17 mouse cellular contexts compared by ENCODE assay signal in genomic region chr1:128281753-128282152, GRCm38 (mm10). TPM values are rescaled to one million over a fixed set of nuclear protein-coding genes. Genes with fewer than 3 reads are reported as not detected.
DNase-seq lines count a peak whose midpoint lies in the region; ATAC-seq and TF ChIP-seq lines count a peak whose summit lies in the region.
"Had no signal": no experiment of that assay in that cellular context is flagged by ENCODE, and none has a peak within 500 bp of the region (broad histone marks: within the 10 kb centered on the region; RNA-seq: fewer than 3 reads in every experiment).

No protein-coding gene starts in this region.

- TF ChIP-seq CTCF in hindbrain, postnatal 0 days (IDR thresholded peaks at IDR 0.05; ENCODE audit: low read depth) = peak; percentile 31
- TF ChIP-seq CTCF in stomach, postnatal 0 days (IDR thresholded peaks at IDR 0.05; ENCODE audit: low read depth) = peak; percentile 32

- no peak overlapping the region for H3K4me2 ChIP-seq in hindbrain, postnatal 0 days (ENCODE audit: low read depth, low read length)
- no peak overlapping the region for H3K4me2 ChIP-seq in hindbrain, embryonic 14.5 days (replicated peaks)
- H3K4me2 ChIP-seq in stomach, postnatal 0 days (replicated peaks; ENCODE audit: low read depth) = no peak overlapping the region
- H3K4me2 ChIP-seq: embryonic facial prominence, embryonic 12.5 days; limb, embryonic 15.5 days; stomach, embryonic 15.5 days had no signal

- no peak for ATAC-seq in hindbrain, postnatal 0 days
- ATAC-seq in hindbrain, embryonic 14.5 days (ENCODE audit: low FRiP score) = no peak
- ATAC-seq in stomach, postnatal 0 days (ENCODE audit: low FRiP score, low TSS enrichment) = no peak
- ATAC-seq: intestine, embryonic 16.5 days had no signal

- no peaks in the 10 kb centered on the region for H3K9me3 ChIP-seq in hindbrain, postnatal 0 days (ENCODE audit: low read length)
- 0 out of 2 replicates have a peak, but pooled peaks cover 4% of the 10 kb centered on the region for H3K9me3 ChIP-seq in hindbrain, embryonic 14.5 days (ENCODE audit: control insufficient read depth, low read length)
- H3K9me3 ChIP-seq in stomach, postnatal 0 days (ENCODE audit: control insufficient read depth, low read length) = no peaks in the 10 kb centered on the region
- H3K9me3 ChIP-seq: embryonic facial prominence, embryonic 12.5 days; forebrain, embryonic 10.5 days; heart, embryonic 10.5 days; limb, embryonic 15.5 days; stomach, embryonic 15.5 days had no signal

- no peak overlapping the region for H3K27ac ChIP-seq in hindbrain, postnatal 0 days
- no peak overlapping the region for H3K27ac ChIP-seq in hindbrain, embryonic 14.5 days
- no peak overlapping the region for H3K27ac ChIP-seq in stomach, postnatal 0 days (replicated peaks)
- H3K27ac ChIP-seq: embryonic facial prominence, embryonic 12.5 days; forebrain, embryonic 10.5 days; heart, embryonic 10.5 days; limb, embryonic 15.5 days; macrophage; stomach, embryonic 15.5 days had no signal

- no peaks in the 10 kb centered on the region for H3K27me3 ChIP-seq in hindbrain, postnatal 0 days (ENCODE audit: insufficient read depth, low read length)
- H3K27me3 ChIP-seq in hindbrain, embryonic 14.5 days (ENCODE audit: control insufficient read depth, insufficient read depth, low read length) = no peaks in the 10 kb centered on the region
- no peaks in the 10 kb centered on the region for H3K27me3 ChIP-seq in stomach, postnatal 0 days (ENCODE audit: control insufficient read depth, insufficient read depth, low read length)
- H3K27me3 ChIP-seq: embryonic facial prominence, embryonic 12.5 days; limb, embryonic 15.5 days; stomach, embryonic 15.5 days had no signal

- H3K4me3 ChIP-seq in hindbrain, postnatal 0 days (ENCODE audit: low read length) = no peak overlapping the region
- H3K4me3 ChIP-seq in hindbrain, embryonic 14.5 days (replicated peaks; ENCODE audit: low read length) = no peak overlapping the region
- H3K4me3 ChIP-seq in stomach, postnatal 0 days (ENCODE audit: low read depth, low read length) = no peak overlapping the region
- H3K4me3 ChIP-seq: embryonic facial prominence, embryonic 12.5 days; forebrain, embryonic 10.5 days; heart, embryonic 10.5 days; limb, embryonic 15.5 days; stomach, embryonic 15.5 days had no signal

- 97% methylated on average over 3 of the region's 3 CpGs for WGBS in hindbrain, postnatal 0 days
- WGBS in hindbrain, embryonic 14.5 days = 96% methylated on average over 3 of the region's 3 CpGs
- 97% methylated on average over 3 of the region's 3 CpGs for WGBS in stomach, postnatal 0 days

- peaks cover 26% of the 10 kb centered on the region for H3K36me3 ChIP-seq in hindbrain, postnatal 0 days (ENCODE audit: insufficient read depth, low read length)
- peaks cover 46% of the 10 kb centered on the region for H3K36me3 ChIP-seq in hindbrain, embryonic 14.5 days (replicated peaks; ENCODE audit: control insufficient read depth, insufficient read depth)
- peaks cover 13% of the 10 kb centered on the region for H3K36me3 ChIP-seq in stomach, postnatal 0 days (ENCODE audit: control insufficient read depth, insufficient read depth, low read length)

- no peaks in the 10 kb centered on the region for H3K4me1 ChIP-seq in hindbrain, postnatal 0 days (ENCODE audit: insufficient read depth, low read length)
- H3K4me1 ChIP-seq in hindbrain, embryonic 14.5 days (replicated peaks; ENCODE audit: control insufficient read depth, insufficient read depth, low read length) = no peaks in the 10 kb centered on the region
- H3K4me1 ChIP-seq in stomach, postnatal 0 days (replicated peaks; ENCODE audit: control insufficient read depth, insufficient read depth) = no peaks in the 10 kb centered on the region
- H3K4me1 ChIP-seq: embryonic facial prominence, embryonic 12.5 days; forebrain, embryonic 10.5 days; heart, embryonic 10.5 days; limb, embryonic 15.5 days; stomach, embryonic 15.5 days had no signal

- no peak overlapping the region for H3K9ac ChIP-seq in hindbrain, postnatal 0 days (replicated peaks; ENCODE audit: low read length)
- no peak overlapping the region for H3K9ac ChIP-seq in hindbrain, embryonic 14.5 days
- H3K9ac ChIP-seq in stomach, postnatal 0 days (ENCODE audit: low read length) = no peak overlapping the region
- H3K9ac ChIP-seq: embryonic facial prominence, embryonic 12.5 days; limb, embryonic 15.5 days; stomach, embryonic 15.5 days had no signal

- TF ChIP-seq EP300 in stomach, postnatal 0 days (optimal IDR thresholded peaks at IDR 0.05) = no peak

- DNase-seq in hindbrain, postnatal 0 days (ENCODE audit: low spot score) = peak; percentile 20
- DNase-seq in hindbrain, embryonic 14.5 days (ENCODE audit: low spot score) = no peak
- peak; percentile 22 for DNase-seq in retina, embryonic 14.5 days (ENCODE audit: low spot score)
- no peak for DNase-seq in retina, postnatal 1 day
- DNase-seq in NIH3T3 (ENCODE audit: low read depth) = peak; percentile 33
- DNase-seq in stomach, postnatal 0 days (ENCODE audit: low spot score) = no peak
- DNase-seq in kidney, postnatal 14 days = no peak
- DNase-seq: cerebellum, postnatal 14 days; heart, postnatal 4 days; right cerebral cortex, postnatal 4 days had no signal

RNA-seq across cellular contexts. Expression of gene Ubxn4, which starts 38.0 kb away (rescaled TPM):
- 32.9 and 45.6 TPM in 2 replicates for total RNA-seq in hindbrain, postnatal 0 days (2014; rRNA removed)
- 73.0 and 79.3 TPM in 2 replicates for polyA plus RNA-seq in hindbrain, postnatal 0 days (2015; fragmentation: Nextera tagmentation; extraction: Ambion mirVana)
- 68.9 and 73.3 TPM in 2 replicates for polyA plus RNA-seq in hindbrain, embryonic 14.5 days (2014; fragmentation: Nextera tagmentation; extraction: Ambion mirVana)
- 54.5 and 62.4 TPM in 2 replicates for polyA plus RNA-seq in stomach, postnatal 0 days (2015; fragmentation: Nextera tagmentation; extraction: Ambion mirVana)

RNA-seq across cellular contexts. Expression of gene Lct, which starts 46.4 kb away (rescaled TPM):
- total RNA-seq in hindbrain, postnatal 0 days (2014; rRNA removed) = 0.26 and 1.0 TPM in 2 replicates
- polyA plus RNA-seq in hindbrain, postnatal 0 days (2015; fragmentation: Nextera tagmentation; extraction: Ambion mirVana) = 0.78 and 0.85 TPM in 2 replicates
- polyA plus RNA-seq in hindbrain, embryonic 14.5 days (2014; fragmentation: Nextera tagmentation; extraction: Ambion mirVana) = 0.17 and 0.33 TPM in 2 replicates
- polyA plus RNA-seq in stomach, postnatal 0 days (2015; fragmentation: Nextera tagmentation; extraction: Ambion mirVana) = 1.3 and 2.8 TPM in 2 replicates
- polyA plus RNA-seq: macrophage had no signal

Comparison
In these comparisons a context has a peak if more than half of its experiments do, and no peak if none do; other contexts are left out.
1. DNase-seq: peak in hindbrain, postnatal 0 days (single experiment), retina, embryonic 14.5 days (single experiment) and NIH3T3 (single experiment); none in hindbrain, embryonic 14.5 days (single experiment), retina, postnatal 1 day (single experiment), stomach, postnatal 0 days (single experiment) and kidney, postnatal 14 days (single experiment).